Mouse (Mus musculus) kidney, embryonic 15.5 days (tissue): ENCODE data around the gene Fnbp1. TPM values are rescaled to one million over a fixed set of nuclear protein-coding genes. Genes with fewer than 3 reads are reported as not detected.

Experiments
- ATAC-seq: fragments of 200-750 bp; cut with Nextera tagmentation; replicated peaks from 2 replicates; pipeline ENCODE4 v1.8.0; 2017; ENCODE audit warnings: moderate TSS enrichment; ENCODE audit not compliant: low FRiP score
- H3K27ac ChIP-seq: fragments of 300-500 bp; sonication (generic); 2 replicates; pipeline ENCODE4 v1.5.1; 2015; ENCODE audit warnings: mild to moderate bottlenecking, inconsistent platforms
- H3K27me3 ChIP-seq: fragments of 300-500 bp; sonication (generic); 2 replicates; pipeline ENCODE4 v1.6.1; 2015; ENCODE audit warnings: inconsistent platforms
- H3K36me3 ChIP-seq: fragments of 300-500 bp; sonication (generic); 2 replicates; pipeline ENCODE4 v1.6.1; 2015; ENCODE audit warnings: inconsistent platforms
- H3K4me1 ChIP-seq: fragments of 300-500 bp; sonication (generic); 2 replicates; pipeline ENCODE4 v1.6.1; 2015; ENCODE audit warnings: inconsistent platforms
- H3K4me2 ChIP-seq: fragments of 300-500 bp; sonication (generic); 2 replicates; pipeline ENCODE4 v1.6.1; 2015; ENCODE audit warnings: moderate library complexity, mild to moderate bottlenecking, inconsistent platforms
- H3K4me3 ChIP-seq: fragments of 300-500 bp; sonication (generic); replicated peaks from 2 replicates; pipeline ENCODE4 v1.5.1; 2015; ENCODE audit warnings: mild to moderate bottlenecking, inconsistent platforms
- H3K9ac ChIP-seq: fragments of 300-500 bp; sonication (generic); 2 replicates; pipeline ENCODE4 v1.6.1; 2015; ENCODE audit warnings: mild to moderate bottlenecking, inconsistent platforms
- H3K9me3 ChIP-seq: fragments of 300-500 bp; sonication (generic); replicated peaks from 2 replicates; pipeline ENCODE4 v1.6.1; 2016; ENCODE audit warnings: inconsistent platforms
- WGBS: fragments of 180-500 bp; shearing (Covaris S2); methylation state at CpG from one replicate; pipeline ENCODE4 v1.1.7; 2015; ENCODE audit warnings: mixed read lengths; 5-methylcytosine and 5-hydroxymethylcytosine counted together
- polyA plus RNA-seq: library from polyadenylated mRNA; unstranded; fragments of >200 nt; fragmentation: Nextera tagmentation; extraction: Ambion mirVana; gene quantifications from 2 replicates; pipeline ENCODE4 v1.2.1, GENCODE M21; 2015

Gene Fnbp1
- polyA plus RNA-seq, 1 experiment from 2014 or later: 22.4 TPM

- Histone ChIP-seq H3K36me3 (peaks cover 37% of the 10 kb centered on the region), H3K4me3 (no peak overlapping the region), H3K9ac (no peak overlapping the region), H3K27me3 (no peaks in the 10 kb centered on the region), H3K9me3 (no peaks in the 10 kb centered on the region), H3K4me2 (no peak overlapping the region), H3K4me1 (peaks cover 30% of the 10 kb centered on the region), H3K27ac (no peak overlapping the region)
- no peak for ATAC-seq
- 74% methylated on average over 1 of the region's 1 CpGs for WGBS
Measured at GRCm38 (mm10) chr2:31144901-31145300, 3.1 kb upstream of the Fnbp1 start.

- Histone ChIP-seq H3K27ac (0 out of 2 replicates have a peak overlapping the region, but pooled peaks have one; percentile 14), H3K4me2 (no peak overlapping the region), H3K27me3 (no peaks in the 10 kb centered on the region), H3K9me3 (no peaks in the 10 kb centered on the region), H3K4me3 (no peak overlapping the region), H3K4me1 (peaks cover 30% of the 10 kb centered on the region), H3K36me3 (peaks cover 31% of the 10 kb centered on the region), H3K9ac (no peak overlapping the region)
- ATAC-seq: no peak
- 82% methylated on average over 16 of the region's 16 CpGs for WGBS
Measured at GRCm38 (mm10) chr2:31143768-31144695, 2.2 kb upstream of the Fnbp1 start.

DNA sequence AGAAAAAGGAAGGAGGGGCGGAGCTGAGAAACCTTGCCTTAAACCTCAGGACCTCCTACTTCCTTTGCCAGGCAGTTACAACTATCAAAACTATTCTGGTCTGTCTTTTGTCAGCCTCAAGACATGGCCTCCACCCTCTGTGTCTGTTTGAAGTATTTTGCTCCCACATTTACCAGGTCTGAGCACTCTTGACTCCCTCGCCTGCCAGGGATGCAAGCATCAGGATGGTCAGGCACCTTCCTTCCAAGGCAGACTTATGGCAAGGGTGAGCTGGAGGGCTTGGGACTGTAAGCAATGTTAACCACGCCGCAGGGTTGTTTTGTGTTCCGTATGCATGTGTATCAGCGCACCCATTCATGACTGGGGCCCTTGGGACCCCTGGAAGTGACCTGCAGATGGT is 1.5 kb upstream of the Fnbp1 start:
- H3K4me2 ChIP-seq: no peak overlapping the region
- WGBS: 77% methylated on average over 6 of the region's 6 CpGs
- H3K27ac ChIP-seq: 0 out of 2 replicates have a peak overlapping the region, but pooled peaks have one; percentile 14

DNA sequence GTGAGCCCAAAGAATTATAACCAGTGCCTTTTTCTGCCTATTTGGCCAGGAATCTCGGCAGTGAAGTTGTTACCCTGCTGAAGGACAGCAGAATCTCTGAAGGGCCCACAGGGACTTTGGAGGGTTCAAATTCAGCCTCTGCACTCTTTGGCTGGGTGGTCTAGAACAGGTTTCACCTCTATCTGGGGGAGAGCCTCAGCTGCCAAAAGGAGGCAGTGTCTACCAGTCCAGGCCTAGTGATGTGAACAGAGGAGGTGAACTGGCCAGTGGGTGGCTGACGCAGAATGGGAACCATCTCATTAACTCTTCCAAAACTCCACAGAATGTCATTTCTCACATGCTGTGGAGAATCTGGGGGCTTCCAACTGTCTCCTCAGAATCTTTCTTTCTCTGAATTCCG is 697 bp upstream of the Fnbp1 start:
- Histone ChIP-seq H3K36me3 (peaks cover 20% of the 10 kb centered on the region), H3K4me3 (peak overlapping the region; percentile 92), H3K4me1 (peaks cover 32% of the 10 kb centered on the region), H3K4me2 (peak overlapping the region; percentile 92), H3K27ac (peak overlapping the region; percentile 69), H3K27me3 (no peaks in the 10 kb centered on the region), H3K9me3 (no peaks in the 10 kb centered on the region), H3K9ac (peak overlapping the region; percentile 95)
- 26% methylated on average over 3 of the region's 3 CpGs for WGBS
- no peak for ATAC-seq

More for the DNA sequence above, 1.5 kb upstream of the Fnbp1 start:
- Histone ChIP-seq H3K36me3 (peaks cover 27% of the 10 kb centered on the region), H3K4me3 (no peak overlapping the region), H3K27me3 (no peaks in the 10 kb centered on the region), H3K9me3 (no peaks in the 10 kb centered on the region), H3K4me1 (peaks cover 30% of the 10 kb centered on the region), H3K9ac (no peak overlapping the region)
- ATAC-seq: no peak

DNA sequence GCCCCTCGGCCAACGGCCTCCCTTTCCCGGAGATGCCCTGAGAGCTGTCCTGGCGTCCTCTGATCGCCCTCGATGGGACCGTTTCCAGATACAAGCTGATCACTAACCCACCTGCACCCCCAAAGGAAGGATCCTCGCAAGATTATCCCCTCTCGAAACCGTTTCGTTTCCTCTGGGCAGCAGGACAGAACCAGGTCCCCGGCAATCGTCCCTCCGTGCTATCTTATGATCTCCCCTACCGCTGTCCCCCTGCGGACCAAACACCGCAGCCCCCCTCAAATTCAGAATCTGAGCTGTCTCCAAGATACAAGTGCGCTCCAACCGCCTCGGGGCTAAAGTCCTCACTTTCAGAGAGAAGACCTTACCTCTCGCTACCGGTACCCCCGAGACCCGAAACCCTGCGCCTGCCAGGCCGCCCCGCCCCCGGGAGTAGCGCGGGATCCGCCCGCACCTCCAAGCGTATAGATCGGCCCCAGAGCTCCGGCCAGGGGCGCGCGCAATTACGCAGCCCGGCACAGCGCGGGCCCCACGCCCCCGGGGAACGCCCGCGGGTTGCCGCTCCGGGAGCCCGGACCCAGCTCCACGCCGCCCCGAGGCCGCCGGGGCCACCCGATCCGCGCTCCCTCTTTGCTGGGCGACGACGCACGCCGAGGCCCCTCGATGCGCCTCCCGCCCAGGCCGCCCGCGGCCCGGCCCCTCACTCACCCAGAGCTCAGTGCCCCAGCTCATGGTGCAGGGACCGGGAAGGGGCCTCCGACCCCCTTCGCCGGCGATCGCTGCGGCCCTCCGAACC is 538 bp downstream of the Fnbp1 start:
- no peaks in the 10 kb centered on the region for H3K9me3 ChIP-seq
- ATAC-seq: peak; percentile 62
- H3K9ac ChIP-seq: peak overlapping the region; percentile 95
- H3K4me2 ChIP-seq: peak overlapping the region; percentile 92
- H3K27ac ChIP-seq: peak overlapping the region; percentile 88
- H3K4me1 ChIP-seq: peaks cover 43% of the 10 kb centered on the region
- no peaks in the 10 kb centered on the region for H3K27me3 ChIP-seq
- H3K4me3 ChIP-seq: peak overlapping the region; percentile 92
- peaks cover 9% of the 10 kb centered on the region for H3K36me3 ChIP-seq
- under 1% methylated on average over 64 of the region's 78 CpGs for WGBS

- no peak for ATAC-seq
- Histone ChIP-seq H3K4me1 (peaks cover 49% of the 10 kb centered on the region), H3K36me3 (0 out of 2 replicates have a peak, but pooled peaks cover 5% of the 10 kb centered on the region), H3K27ac (no peak overlapping the region), H3K9me3 (no peaks in the 10 kb centered on the region), H3K4me3 (peak overlapping the region; percentile 92), H3K4me2 (peak overlapping the region; percentile 92), H3K27me3 (no peaks in the 10 kb centered on the region), H3K9ac (peak overlapping the region; percentile 95)
- 7% methylated on average over 10 of the region's 10 CpGs for WGBS
Measured at GRCm38 (mm10) chr2:31140772-31141073, 1.1 kb downstream of the Fnbp1 start.

GRCm38 (mm10) chr2:31139991-31140771 is 1.6 kb downstream of the Fnbp1 start:
- no peak for ATAC-seq
- H3K27ac ChIP-seq: no peak overlapping the region
- WGBS: 76% methylated on average over 12 of the region's 12 CpGs
- H3K9ac ChIP-seq: no peak overlapping the region
- H3K4me1 ChIP-seq: peaks cover 54% of the 10 kb centered on the region
- peak overlapping the region; percentile 92 for H3K4me3 ChIP-seq
- H3K36me3 ChIP-seq: 0 out of 2 replicates have a peak, but pooled peaks cover 1% of the 10 kb centered on the region
- H3K27me3 ChIP-seq: no peaks in the 10 kb centered on the region
- H3K9me3 ChIP-seq: no peaks in the 10 kb centered on the region
- peak overlapping the region; percentile 92 for H3K4me2 ChIP-seq

- Histone ChIP-seq H3K9ac (no peak overlapping the region), H3K36me3 (no peaks in the 10 kb centered on the region), H3K9me3 (no peaks in the 10 kb centered on the region), H3K4me1 (peaks cover 62% of the 10 kb centered on the region), H3K27me3 (no peaks in the 10 kb centered on the region), H3K4me3 (no peak overlapping the region), H3K27ac (no peak overlapping the region), H3K4me2 (no peak overlapping the region)
- 82% methylated on average over 10 of the region's 10 CpGs for WGBS
- no peak for ATAC-seq
Measured at GRCm38 (mm10) chr2:31139174-31139632, 2.6 kb downstream of the Fnbp1 start.

DNA sequence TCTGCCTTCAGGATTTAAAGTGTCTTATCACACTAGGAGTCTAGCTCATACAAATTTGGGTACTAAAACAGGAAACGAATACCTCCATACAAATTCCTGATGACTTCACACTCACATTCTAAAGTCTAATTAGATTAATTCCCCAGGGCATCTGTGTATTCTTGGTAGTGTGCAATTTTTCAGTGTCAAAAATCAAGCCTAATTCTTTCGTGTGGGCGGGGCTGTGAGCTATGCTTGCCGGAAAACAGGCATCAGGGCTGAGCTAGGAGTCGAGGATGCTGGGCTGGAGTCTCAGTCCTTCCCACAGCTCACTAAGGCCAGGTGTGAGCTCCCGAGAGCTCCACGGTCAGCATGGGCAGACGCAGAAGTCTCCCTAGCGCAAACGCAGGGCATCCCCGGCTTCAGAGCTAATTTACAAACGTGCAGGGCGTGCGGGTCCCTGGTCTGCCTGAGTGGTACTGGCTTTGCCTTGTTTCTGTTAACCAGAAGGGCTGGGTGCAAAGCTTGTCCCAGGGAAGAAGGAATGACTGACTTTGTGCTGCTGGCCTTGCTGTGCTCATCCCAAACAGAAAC is 4.7 kb downstream of the Fnbp1 start:
- Histone ChIP-seq H3K4me3 (no peak overlapping the region), H3K4me2 (no peak overlapping the region), H3K27ac (no peak overlapping the region), H3K9ac (no peak overlapping the region), H3K9me3 (no peaks in the 10 kb centered on the region), H3K36me3 (no peaks in the 10 kb centered on the region), H3K27me3 (no peaks in the 10 kb centered on the region), H3K4me1 (peaks cover 67% of the 10 kb centered on the region)
- WGBS: 72% methylated on average over 14 of the region's 14 CpGs
- no peak for ATAC-seq

- no peak overlapping the region for H3K27ac ChIP-seq
- H3K9me3 ChIP-seq: no peaks in the 10 kb centered on the region
- no peak overlapping the region for H3K4me3 ChIP-seq
- WGBS: 35% methylated on average over 13 of the region's 13 CpGs
- ATAC-seq: no peak
- no peak overlapping the region for H3K9ac ChIP-seq
- H3K36me3 ChIP-seq: no peaks in the 10 kb centered on the region
- no peaks in the 10 kb centered on the region for H3K27me3 ChIP-seq
- no peak overlapping the region for H3K4me2 ChIP-seq
- peaks cover 74% of the 10 kb centered on the region for H3K4me1 ChIP-seq
Measured at GRCm38 (mm10) chr2:31136338-31136737, 5.5 kb downstream of the Fnbp1 start.

DNA sequence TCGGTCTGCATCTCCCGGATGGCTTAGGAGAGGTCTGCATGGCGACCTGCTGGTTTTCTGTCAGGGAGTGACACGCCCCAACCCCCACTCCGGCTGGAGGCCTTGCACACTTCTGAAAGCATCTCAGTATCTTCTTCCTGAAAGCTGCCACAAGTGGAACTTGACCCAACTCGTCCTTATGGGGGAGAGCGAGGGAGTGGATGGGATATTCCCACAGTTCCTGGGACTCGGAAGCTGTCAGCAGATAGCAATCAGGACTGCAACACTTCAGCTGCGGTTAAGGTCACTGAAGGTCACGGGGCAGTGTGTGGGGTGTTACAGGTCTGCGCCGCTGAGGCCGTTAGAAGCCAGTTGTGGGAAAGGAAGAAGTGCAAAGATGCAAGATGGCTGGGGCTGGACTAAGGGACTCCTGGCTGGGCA is 6.3 kb downstream of the Fnbp1 start:
- 0 out of 2 replicates have a peak, but pooled peaks have one; percentile 26 for ATAC-seq
- no peak overlapping the region for H3K9ac ChIP-seq
- peaks cover 74% of the 10 kb centered on the region for H3K4me1 ChIP-seq
- H3K36me3 ChIP-seq: no peaks in the 10 kb centered on the region
- 0 out of 2 replicates have a peak overlapping the region, but pooled peaks have one; percentile 41 for H3K27ac ChIP-seq
- H3K4me2 ChIP-seq: no peak overlapping the region
- H3K4me3 ChIP-seq: no peak overlapping the region
- no peaks in the 10 kb centered on the region for H3K27me3 ChIP-seq
- H3K9me3 ChIP-seq: no peaks in the 10 kb centered on the region
- 28% methylated on average over 13 of the region's 13 CpGs for WGBS
